Mouse (Mus musculus) spleen, postnatal 14 days (tissue): ENCODE measurements around the gene Ctcfl.

Source experiments
- DNase-seq, 2 experiments: peaks; one replicate each; pipeline ENCODE4 v3.0.0; 2021 to 2022; ENCODE audit warnings: low spot score in 2 of 2

Ctcfl gene

GRCm38 (mm10) chr2:173083106-173083505, 36.2 kb downstream of the Ctcfl start:
- no peak for DNase-seq

GRCm38 (mm10) chr2:173082706-173083105, 36.6 kb downstream of the Ctcfl start:
- no peak for DNase-seq

DNA sequence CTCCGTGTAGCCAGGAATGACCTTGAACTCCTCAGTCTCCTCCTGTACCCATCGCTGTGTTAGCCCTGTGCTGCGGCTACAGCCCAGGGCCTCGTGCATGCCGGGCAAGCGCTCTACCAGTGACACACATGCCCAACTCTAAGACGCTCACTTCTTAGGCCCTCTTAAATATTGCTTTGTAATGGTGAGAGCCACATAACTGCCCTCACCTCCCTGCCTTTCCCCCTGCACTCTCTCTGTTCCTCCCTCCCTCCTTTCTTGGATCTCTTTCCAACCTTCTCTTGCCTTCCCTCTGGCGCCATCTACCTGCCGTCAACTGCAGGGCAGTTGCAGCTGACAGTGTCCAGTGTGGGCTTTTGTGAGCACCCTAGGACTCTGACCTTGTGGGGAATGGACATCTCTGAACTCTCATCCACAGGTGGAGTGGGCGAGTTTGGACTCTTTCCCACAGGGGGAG, 38.5 kb downstream of the Ctcfl start:
- peak; percentile 68 to 81 for DNase-seq

- DNase-seq: no peak
These were observed 39.4 kb downstream of the Ctcfl start for GRCm38 (mm10) chr2:173079766-173080549.

DNA sequence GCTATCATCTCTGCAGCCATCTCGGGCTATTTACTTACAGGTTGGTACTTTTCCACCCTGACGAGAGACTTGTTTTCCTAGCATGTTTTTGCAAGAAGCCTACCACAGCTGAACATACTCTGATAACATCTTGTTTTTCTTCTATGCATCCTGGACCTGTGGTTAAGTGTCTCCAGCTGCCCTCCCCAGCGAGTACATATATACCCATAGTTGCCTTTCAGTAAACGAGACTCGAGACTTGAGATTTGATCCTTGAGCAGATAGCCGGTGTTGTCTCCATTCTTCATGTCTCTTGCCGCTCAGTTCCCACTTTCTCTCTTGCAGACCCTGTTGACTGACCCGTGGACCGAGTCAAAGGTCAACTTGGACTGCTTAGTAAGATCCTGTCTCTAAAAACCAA, 42.4 kb downstream of the Ctcfl start:
- no peak for DNase-seq

DNA sequence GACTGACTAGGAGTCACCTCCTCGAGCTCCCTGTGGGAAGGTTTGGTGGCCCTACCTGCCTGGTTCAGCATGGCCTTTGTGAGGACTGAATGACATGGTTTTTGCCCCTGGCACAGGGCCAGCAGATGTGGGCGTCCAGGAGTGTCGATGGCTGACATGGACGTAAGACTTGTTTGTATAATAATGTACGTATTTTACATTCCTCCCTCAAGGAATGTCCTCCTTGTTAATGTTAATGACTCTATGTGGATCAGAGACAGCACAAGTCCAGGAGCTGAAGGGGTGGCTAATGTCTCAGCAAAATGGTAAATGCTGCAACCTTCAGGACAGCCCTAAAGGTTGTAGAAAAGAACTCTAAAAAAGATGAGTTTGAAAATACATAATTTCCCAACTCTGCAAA, 45.7 kb downstream of the Ctcfl start:
- no peak for DNase-seq

- DNase-seq: no peak
These were observed 46.4 kb downstream of the Ctcfl start for GRCm38 (mm10) chr2:173072948-173073347.

DNA sequence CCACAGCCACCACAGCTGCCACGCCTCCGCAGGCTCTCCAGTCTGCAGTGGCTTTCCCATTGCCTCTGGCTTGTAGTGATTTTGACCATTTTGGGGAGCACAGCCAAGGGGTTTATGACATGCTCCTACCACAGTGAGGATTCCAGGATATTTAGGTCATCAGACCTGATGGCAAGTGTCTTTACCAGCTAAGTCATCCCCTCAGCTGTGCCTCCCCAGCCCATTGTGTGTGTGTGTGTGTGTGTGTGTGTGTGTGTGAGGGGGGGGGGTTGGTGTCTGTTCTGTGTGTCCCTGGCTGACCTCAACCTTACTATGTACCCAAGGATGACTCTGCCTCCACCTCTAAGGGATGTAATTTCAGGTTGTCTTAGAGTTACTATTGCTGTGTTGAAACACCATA, 54.5 kb downstream of the Ctcfl start:
- no peak for DNase-seq

- no peak for DNase-seq
These were observed 56.1 kb downstream of the Ctcfl start for GRCm38 (mm10) chr2:173063219-173063618.

GRCm38 (mm10) chr2:173061443-173062351, 57.6 kb downstream of the Ctcfl start:
- peak in 1 of 2 experiments; percentile 50 for DNase-seq

DNA sequence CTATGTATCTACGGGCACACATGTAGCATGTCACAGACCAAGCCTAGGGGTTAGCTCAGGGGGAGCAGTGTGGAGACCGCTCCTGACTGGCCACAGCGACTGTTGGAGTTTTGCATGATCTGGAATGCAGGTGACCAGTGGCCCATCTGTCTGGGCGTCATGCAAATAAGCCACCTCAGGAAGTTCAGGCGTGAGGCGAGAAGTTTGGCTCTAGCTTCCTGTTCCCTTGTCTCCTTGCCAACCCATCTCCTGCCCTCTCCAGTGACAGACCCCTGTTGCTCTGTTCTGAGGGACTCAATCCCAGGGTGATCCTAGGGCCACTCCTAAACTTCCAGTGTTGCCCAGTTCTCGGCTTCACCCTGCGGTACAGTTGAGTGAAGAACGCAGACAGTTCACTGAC, 58.9 kb downstream of the Ctcfl start:
- no peak for DNase-seq

DNA sequence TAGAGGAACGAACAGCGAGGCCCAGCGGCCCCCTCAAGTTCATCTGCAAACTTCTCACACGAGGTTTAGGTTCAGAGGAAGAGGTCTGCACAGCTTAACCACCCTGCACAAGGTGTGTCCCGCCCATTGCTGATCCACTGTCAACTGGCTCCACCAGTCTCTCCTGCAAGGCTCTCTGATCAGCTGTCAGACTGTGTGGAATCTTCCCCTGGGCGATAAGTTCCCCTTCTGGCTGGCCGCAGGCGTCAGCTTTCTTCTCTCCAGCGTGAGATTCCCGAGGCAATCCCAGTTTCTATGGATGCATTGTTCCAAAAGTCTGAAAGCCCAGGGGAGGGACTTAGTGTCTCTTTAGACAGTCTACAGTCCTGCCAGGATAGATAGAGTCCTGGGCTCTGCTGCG, 61.1 kb downstream of the Ctcfl start:
- DNase-seq: no peak

DNA sequence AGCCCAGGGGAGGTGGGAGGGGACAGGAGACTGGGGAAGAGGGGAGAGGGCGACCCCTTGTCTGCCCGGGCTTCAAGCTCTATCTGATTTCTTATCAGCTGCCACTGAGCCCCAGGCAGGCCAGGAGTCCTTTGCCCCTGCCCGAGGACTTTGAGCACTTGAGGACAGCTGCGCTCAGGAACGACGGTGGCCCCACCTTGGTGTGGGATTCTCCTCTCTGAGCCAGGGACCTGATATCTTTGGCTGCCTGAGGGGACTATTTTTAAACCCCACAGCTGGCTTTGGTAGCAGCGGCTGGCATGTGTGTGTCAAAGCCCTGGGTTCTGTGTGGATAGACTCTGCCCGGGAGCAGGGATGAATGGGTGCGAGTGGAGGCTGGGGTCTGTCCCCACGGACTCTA, 61.7 kb downstream of the Ctcfl start:
- DNase-seq: no peak

GRCm38 (mm10) chr2:173056882-173057315, 62.4 kb downstream of the Ctcfl start:
- no peak for DNase-seq

DNA sequence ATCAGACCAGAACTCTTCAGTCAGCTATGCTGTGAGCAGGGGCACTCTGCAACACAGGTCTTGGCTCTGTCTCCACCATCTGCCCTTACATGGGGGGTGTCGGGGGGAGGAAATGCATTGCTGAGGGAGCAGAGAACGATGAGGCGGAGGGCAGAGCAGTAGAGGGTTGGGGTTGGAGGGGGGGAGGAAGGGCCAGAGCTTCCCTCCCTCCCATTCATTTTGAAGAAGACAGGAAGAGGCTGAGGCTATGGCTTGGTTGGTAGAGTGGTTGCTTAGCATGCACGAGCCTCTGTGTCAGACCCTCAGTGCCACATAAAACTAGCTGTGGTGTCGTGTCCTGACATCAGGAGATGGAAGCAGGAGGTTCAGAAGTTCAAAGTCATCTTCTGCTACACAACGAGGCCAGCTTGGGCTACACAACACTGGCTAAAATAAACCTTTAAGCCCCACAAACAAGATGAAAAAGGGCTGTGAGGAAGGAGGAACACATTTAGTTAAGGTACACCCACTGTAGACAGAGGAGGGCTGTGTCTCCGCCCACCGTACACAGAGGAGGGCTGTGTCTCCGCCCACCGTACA, 62.9 kb downstream of the Ctcfl start:
- no peak for DNase-seq

DNA sequence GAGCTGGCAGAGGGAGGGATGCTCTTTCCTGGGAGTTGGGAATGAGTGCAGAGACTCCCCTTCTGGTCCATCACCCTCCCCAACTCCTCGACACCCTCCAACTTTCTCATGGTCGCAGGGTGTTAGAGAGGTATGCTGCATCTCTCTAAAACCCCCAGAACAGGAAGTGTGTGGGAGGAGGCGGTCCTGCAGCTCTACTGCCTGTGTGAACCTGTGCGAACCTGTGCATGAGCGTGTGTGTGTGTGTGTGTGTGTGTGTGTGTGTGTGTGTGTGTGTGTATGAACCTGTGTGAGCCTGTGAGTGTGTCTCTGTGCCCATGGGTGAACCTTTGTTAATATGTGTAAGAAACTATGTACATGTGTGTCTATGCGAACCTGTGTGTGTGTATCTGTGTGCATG, 65.5 kb downstream of the Ctcfl start:
- peak in 1 of 2 experiments; percentile 45 for DNase-seq

- peak in 1 of 2 experiments; percentile 6 for DNase-seq
These were observed 66.4 kb downstream of the Ctcfl start for GRCm38 (mm10) chr2:173052881-173053280.

DNA sequence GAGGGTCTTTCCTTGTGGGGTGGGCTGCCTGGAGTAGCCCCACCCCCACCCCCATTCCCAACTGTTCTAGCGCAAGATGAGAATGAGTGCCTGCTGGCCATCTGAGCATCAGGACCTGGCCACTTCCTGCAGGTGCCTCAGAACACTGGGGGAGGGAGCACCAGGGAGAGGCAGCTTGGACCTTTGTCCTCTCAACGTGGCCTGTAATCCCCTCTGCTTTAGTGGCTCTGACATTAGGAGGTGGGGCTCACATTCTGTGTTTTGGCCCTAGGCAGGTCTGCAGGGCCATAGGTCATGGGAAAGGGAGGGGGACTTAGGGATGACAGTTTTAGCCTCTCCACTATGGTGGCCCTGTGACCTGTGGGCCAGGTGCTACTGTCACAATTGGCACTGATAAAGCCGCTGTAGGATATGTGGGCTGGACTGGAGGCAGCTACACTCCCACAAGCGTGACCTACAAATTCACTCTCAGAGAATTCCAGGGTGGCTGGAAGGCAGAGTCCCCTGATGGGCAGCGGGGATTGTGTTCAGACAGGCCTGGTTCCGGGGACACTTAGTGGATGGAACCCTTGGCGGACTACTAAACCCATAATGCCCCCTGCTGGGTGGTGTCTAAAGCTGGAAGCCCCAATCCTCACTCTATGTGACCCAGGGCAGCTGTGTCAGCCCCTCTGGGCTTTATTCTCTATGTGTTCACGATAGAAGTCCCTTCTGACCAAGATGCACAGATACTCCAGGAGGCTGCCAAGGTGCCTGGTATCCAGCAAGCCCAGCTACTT, 68.5 kb downstream of the Ctcfl start:
- DNase-seq: peak in 1 of 2 experiments; percentile 4

DNA sequence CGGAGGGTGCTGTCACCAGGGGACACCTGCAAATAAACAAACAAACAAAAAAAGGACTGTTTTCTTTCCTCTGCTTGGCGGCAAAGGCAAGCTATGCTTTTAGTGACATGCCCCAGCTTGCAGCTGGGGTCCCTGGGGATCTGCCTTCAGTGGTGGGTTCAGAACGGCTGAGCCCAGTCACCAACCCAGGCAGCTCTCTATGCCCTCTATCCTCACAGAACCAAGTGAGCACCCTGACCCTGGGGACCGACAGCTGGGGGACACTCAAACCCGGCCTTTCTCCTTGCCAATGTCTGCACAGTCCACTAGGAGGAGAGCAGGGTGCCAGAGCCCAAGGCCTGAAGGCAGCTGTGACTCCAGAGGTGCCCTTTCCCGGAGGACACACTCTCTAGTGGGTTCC, 69.5 kb downstream of the Ctcfl start:
- DNase-seq: no peak

- DNase-seq: no peak
These were observed 70.1 kb downstream of the Ctcfl start for GRCm38 (mm10) chr2:173049231-173049630.

- DNase-seq: no peak
These were observed 71.1 kb downstream of the Ctcfl start for GRCm38 (mm10) chr2:173048041-173048745.
